Mouse (Mus musculus) neutrophil, adult 83 days (primary cell): Measurements from ENCODE around the gene Slc39a9. TPM values are rescaled to one million over a fixed set of nuclear protein-coding genes. Genes with fewer than 3 reads are reported as not detected.

Experiments
- total RNA-seq, 2 experiments: library from RNA; stranded (reverse); gene quantifications; one replicate each; pipeline ENCODE4 v1.2.4; 2023

The Slc39a9 gene
- 10 to 100 TPM; 19.3 to 20.9 TPM for total RNA-seq

GRCm38 (mm10) chr12:80643693-80644505 lies at the start of gene Slc39a9, which contains the start of gene Erh:
Gene Slc39a9 (plus strand): TSS chr12:80643883.
Gene Erh (minus strand): TSS chr12:80644341.

GRCm38 (mm10) chr12:80692269-80692972 lies 48.7 kb downstream of the Slc39a9 start, which contains the start of gene Plekhd1:
Gene Plekhd1 (plus strand): TSS chr12:80692591.

Other genes with a start within 250 kb of the Slc39a9 start
- gene Dcaf5, start 207.3 kb upstream of the Slc39a9 start, total RNA-seq: 10 to 100 TPM; 21.1 to 29.2 TPM
- gene Exd2, start 180.8 kb upstream of the Slc39a9 start, total RNA-seq: 10 to 100 TPM; 12.1 to 12.3 TPM
- gene Galnt16, start 125.6 kb upstream of the Slc39a9 start, total RNA-seq: not detected
- 10 to 100 TPM; 32.9 to 33.2 TPM for gene Erh, start 458 bp downstream of the Slc39a9 start, total RNA-seq
- gene Plekhd1, start 48.7 kb downstream of the Slc39a9 start, total RNA-seq: under 1 TPM in 1 of 2 experiments, not detected in 1; 0.13 TPM
- not detected for gene Ccdc177, start 116.8 kb downstream of the Slc39a9 start, total RNA-seq
- gene Susd6, start 146.6 kb downstream of the Slc39a9 start, total RNA-seq: 10 to 100 TPM; 68.5 to 83.1 TPM